Mouse (Mus musculus) T-helper 2 cell (primary cell): Measurements from ENCODE around the gene Il1r1.

ENCODE experiments used
- in situ Hi-C: fragments of 300-600 bp; cut with MboI, MseI; formaldehyde crosslinking; loops from one replicate; pipeline ENCODE4 v1.15.1; 2025; ENCODE audit warnings: high pct_unique_total_duplicates

Gene Il1r1

DNA sequence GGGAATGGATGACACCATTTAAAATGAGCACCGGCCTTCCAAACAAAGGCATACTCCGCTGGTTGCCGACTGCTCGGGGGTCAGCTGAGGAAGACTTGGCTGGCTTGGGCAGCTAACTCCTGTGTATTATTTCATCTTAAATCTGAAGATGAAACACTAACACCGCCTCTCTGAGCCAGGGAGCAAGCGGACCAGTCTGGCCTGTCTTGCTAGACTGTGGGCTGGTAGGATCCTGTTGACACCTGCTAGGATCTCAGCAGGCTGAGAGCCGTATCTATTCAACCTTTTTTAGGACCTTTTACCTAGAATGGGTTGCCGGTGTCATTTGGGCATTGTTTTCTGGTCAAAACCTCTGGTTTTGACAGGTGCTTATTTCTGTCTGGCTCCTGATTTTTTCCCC, 92.8 kb downstream of the Il1r1 start:
- in situ Hi-C loops, result no loop called here

DNA sequence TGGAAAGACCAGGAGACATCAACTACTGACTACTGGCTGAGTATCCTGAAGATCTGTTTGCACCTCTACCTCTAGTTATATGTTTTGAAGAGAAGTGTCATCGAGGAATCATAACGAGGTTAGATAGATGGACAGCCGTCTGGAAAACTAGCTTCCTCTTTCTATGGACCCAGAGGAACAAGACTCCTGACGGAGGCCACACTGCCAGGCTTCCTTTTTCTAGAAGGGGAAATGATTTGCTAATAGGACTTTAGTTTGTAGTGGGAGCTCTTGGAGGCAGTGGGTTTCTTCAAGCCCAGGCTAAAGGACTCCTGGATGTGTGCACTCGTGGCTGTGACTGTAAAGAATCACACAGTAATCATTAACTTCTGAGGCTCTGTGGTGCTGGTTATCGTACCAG, 96.9 kb downstream of the Il1r1 start:
- in situ Hi-C loops, result no loop called here

DNA sequence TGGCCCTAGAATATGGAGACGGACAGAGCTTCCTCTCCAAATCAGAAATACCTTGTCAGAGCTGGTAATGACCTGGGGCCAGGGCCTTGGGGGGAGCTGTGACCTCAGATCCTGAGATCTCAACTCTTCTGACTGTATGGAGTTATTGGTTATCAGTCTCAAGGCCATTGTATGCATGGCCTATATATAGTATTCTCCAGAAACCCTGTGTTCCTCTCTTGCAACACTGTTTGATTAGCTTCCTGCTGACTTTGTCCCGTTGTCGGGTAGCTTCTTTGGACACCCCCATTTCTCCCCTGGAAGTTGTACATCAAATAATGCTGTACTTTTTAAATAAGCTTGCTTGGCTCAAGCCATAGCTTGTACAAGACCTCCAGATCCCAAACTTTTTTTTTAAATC, 97.7 kb downstream of the Il1r1 start:
- in situ Hi-C loops, result no loop called here

DNA sequence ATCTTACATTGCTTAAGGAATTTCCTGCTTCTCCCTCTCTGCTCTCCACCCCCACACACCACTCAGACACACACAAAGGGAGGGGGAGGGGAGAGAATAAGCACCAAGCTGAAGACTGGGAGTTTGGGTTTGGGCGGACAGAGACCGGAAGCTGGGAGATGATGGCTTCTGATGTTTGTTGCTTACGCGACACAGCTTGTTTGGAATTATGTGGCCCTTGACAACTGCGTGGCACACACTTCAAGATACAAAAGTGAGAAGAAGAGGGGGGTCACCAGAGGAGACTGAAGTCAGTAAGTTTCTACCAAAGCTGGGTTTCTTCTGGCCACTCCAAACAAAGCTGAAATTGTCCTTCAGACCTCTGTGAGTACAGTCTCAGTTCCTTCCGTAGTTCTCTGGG, 99.6 kb downstream of the Il1r1 start, which contains the start of gene Il1rl2:
Gene Il1rl2 (plus strand): TSS at position 154 of the 400 bp plus-strand sequence.
- in situ Hi-C loops, result no loop called here

DNA sequence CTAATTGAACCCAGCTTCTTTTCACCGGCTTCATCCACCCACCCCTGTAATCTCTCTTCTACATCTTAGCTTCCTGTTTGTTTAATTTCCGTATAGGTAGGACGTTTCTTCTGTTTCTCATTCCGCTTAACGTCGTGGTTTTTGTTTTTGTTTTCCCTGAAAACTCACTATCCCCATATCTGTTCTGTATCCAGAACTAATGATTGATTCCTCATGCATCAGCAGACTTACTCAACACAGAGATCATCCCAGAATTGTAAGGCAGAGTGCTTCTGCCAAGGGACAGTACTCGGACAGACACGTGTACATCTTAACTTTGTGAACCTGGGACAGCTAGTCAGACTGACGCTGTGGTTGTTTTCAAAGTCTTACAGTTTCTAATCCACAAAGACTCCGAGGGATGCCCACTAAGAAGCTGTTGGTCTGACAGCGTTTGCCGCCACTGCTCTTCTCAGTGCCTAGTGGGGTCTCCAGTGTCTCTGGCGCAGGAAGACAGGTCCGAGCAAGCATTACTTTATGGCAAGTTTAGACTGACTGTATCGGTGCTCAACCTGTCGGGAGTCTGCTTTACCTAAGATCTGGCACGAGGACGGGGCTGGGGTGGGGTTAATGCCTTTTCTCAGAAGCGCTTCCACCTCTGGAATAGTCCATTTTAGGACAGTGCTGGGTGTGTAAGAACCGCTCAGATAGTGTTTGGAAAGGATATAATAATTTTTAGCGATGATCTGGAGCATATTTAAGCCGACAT, 100.2 kb downstream of the Il1r1 start:
- in situ Hi-C loops, result no loop called here

DNA sequence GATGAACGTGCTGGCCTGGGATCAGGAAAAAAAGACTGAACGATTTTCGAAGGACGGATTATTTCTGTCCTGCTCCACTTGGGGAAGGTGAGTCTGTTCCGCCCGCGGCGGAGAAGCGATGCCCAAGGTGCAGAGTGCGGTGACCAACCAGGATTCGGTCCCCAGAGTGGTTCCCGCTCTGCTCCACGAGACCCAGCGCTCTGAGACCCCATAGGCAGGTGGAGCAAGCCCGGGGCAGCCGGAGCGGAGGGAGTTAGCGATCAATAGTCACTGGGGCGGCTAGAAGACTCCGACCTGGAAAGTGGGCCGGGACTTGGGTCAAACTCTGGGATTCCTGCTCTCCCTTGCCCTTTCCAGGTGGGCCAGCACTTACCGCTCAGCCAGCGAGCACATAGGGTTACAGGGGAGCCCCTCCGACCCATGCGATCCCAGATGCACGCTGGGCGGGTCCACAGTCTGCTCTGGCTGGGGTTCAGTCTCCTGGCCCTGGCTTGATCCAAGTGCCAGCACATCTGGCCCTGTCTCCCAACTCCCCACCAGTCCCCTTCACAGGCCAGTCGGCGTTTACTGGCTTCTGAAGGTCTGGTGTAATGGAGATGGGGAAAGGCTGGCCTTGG, 100.9 kb downstream of the Il1r1 start:
- in situ Hi-C loops, result no loop called here

DNA sequence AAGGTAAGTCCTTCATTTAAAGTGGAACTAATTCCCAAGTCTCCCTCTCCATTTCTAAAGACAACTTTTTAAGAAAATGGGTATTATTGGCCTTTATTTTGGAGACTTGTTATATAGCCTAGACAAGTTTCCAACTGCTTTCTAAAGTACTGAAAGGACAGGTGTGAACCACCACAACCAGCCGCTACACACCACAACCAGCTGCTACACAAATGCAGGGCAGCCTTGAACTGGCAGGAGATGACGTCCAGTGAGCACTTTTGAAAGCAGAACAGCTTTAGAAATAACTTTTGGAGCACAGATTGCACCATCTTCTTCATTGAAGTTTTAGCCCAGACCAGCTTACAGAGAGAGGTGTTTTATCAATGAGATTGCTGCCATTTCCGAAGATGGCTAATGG, 102.7 kb downstream of the Il1r1 start:
- in situ Hi-C loops, result no loop called here

DNA sequence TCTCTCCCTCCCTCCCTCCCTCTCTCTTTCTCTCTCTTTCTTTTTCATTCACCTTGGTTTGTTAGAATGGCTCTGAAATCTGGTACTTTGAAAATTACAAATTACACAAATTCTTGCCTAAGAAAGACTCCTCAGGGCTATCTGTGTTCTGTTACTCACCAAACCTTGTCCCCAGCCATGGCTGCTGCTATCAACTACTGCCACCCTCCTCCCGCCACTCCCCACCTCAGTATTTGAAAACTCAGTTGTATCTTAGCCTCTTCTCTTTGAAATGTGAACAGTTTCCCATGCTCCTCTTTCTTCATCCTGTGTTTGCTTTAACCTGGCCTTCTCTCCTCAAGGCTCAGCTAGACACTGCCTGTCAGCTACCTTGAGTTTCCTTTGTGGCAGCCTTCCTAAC, 104.6 kb downstream of the Il1r1 start:
- in situ Hi-C loops, result no loop called here

DNA sequence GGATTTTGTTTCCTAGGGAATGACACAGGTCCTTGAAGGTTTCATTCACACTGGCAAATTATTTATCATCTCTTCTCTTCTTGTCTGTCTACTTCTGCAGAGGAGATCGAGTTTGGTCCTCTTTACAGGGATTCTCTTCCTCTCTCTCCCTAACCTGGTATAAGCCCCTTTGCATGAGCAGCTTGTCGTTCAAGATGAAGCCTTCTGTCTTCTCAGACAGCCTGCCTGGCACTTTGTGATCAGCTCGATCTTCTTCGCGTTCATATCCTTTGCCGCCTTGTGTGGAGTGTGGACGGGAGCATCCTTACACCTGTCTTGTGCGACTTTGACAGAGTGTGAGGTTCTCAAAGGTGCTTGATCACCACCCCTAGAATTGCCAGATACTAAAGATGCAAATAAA, 105.3 kb downstream of the Il1r1 start:
- in situ Hi-C loops, result no loop called here

DNA sequence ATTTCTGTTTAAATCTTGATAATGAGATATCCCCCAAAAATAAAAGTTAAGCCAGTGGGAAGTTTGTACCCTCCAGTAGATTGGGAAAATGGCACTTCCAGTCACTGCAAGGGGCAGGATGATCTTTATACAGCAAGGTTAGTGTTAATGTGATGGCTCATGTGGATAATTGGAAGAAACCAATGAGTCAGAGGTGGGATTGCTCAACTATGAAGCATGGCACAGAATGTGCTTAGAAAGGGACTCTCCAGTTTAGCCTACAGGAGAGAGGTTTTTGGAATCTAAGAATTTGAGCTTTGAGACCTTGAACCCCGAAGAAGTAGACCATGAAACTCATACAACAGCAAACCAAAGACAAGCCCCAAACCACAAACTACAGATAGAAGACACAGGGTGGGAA, 114.5 kb downstream of the Il1r1 start:
- in situ Hi-C loops, result no loop called here

DNA sequence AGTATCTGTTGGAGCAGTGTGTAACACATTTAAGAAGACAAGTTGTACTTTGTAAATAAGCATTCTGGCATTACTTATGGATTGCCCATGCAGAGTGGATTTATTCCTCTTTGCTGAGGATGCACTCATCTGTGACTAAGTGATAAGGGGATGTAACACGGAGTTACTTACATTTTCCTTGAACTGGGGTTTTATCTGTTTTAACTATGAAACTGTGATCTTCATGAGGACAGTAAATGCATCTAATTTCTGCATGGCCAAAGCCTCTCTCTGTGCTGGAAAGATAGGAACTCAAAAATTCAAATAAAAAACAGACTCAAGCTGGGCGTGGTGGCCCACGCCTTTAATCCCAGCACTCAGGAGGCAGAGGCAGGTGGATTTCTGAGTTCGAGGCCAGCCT, 115.2 kb downstream of the Il1r1 start:
- in situ Hi-C loops, result no loop called here

DNA sequence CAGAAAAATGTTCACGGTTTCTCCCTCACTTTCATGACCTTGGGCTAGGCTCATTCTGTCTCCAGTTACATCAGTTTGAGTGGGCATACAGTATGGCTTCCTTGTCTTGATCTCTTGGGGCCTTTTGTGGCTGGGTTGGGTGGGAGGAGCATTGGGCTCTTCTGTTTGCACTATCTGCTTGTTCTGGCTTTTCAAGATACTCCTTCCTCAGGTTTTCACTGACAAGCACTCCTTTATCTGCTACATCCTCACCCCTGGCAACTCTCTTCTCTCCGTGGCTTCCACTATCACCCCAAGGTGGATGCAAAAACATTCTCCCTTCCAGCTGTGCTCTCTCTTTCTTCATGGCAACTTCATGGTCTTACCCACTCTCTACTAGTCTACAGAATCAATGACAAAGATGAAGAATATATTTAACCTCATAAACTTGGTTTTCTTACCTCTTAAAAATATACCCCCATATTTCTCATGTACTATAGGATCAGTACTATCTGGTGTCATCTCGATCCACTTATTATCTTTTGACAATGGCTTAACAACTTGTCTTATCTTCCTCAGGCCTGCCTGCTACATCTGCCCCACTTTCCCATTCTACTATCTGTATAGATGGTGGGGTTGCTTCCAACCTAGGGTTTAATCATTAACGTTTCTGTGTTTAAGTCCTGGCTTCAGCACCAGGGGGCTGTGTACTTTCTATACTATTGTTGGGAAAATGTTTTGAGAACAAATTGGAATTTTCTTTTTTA, 127.5 kb downstream of the Il1r1 start:
- in situ Hi-C loops, result no loop called here

DNA sequence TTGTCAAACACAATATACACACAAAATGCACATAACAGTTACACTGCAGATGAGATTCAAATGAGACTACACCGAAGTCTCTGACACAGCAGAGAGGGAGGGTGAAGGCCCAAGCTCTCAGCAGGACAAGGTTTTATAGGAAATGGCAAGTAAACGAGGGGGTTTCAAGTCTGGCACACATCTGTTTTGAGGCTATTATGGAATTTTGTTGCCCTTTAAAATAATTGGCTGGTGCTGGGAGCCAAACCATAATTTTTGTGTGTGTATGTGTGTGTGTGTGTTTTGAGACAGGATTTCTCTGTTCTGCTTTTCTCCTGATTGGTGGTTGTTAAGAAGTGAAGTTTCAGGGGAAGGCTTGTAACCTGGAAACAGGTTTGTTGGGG, 128.0 kb downstream of the Il1r1 start:
- in situ Hi-C loops, result no loop called here

DNA sequence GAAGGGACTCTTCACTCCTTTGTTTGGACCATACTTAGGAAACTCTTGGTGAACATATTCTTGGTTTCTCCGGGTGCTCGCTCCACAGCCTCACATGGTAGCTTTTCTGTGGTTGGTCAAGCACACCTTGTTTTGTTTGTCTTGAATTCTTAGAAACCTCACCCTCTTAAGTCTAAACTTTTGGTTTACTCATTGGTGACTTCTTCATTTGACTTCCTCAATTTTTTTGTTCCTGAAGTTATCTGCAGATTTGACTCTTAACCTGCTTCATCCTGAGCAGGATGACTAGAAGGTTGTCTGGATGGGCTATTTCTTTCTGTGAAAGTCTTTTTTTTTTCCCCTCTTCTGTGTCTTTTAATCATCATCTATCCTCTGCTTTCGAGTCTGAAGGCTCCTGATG, 129.8 kb downstream of the Il1r1 start:
- in situ Hi-C loops, result no loop called here

DNA sequence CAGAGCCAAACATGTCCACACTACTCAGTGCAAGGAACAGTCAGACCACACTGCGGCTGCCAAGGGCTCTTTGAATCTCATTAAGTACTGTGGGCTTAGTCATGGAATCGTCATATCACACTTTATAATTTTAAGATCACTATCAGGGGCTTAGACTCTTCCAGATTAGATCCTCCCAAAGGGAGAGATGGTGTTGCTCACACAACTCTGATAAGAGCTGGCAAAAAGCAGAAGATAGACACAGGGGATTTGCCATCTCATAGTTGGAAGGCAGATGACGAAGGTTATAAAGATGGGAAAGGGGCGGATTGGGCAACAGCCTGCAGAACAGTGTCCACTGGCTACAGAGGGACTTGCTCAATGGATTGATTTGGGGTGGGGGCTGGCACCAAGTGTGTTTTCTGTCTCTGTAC, 130.6 kb downstream of the Il1r1 start:
- in situ Hi-C loops, result no loop called here

DNA sequence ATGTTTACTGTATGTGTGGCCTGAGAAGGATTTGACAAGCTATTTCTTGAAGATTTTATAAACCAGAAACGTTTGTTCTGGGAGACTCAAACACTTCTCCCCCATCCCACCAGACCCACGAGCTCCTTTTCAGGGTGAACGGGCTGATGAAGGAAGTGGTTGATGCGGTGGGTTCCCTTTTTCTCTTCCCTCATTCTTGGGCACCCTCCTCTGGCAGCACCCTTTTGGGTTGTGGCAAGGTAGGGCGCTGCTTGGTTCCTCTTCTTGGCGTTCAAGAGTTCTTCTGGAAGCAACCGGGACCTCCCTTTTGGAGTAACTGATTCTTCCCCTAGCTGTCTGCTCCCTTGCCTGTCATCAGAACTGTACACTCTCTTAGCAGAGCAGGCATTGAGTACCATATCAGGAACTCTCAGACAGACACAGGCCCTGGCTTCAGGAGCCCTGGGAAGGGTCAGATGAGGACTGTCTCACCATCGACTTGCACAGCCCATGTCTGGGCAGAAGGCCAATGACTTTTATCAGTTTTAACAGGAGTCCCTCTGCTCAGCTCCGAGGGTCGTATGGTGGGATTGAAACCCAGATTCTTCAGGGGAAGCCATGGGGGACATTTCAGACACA, 131.1 kb downstream of the Il1r1 start:
- in situ Hi-C loops, result no loop called here

DNA sequence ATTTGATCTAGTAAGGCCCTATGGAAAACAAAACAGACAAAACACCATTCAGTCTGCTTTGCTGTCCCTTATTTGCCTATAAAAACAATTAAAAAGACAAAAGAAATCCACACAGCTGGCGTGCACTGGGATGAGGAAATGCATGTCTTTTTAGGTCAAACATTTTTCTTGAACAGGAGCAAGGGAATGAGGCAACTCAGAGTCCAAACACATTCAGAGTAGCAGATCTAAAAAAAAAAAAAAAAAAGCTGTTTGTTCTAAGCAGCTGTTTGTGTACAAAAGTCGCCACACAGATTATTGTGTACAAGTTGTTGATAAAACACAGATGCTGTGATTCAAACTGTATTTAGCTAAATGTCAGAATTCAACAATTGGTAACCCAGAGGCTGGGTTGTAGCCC, 133.0 kb downstream of the Il1r1 start:
- in situ Hi-C loops, result no loop called here

DNA sequence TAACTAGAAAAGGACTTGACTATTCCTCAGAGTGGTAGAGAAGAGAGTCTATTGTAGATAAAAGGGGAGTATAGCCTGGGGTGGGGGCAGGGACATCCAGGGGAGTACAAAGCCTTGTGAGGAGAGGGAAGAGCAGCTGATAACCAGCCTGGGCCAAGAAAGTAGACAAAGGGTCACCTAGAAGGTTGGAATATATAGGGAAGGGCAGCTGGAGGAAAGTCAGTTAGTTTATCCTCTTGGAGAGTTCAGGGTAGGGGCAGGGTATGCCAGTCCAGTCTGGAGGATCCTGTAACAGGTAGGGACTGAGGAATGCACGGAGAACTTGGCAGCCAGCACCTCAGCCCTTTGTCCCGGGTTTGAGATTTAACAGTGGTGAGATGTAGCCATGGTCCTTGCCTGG, 133.5 kb downstream of the Il1r1 start:
- in situ Hi-C loops, result no loop called here

DNA sequence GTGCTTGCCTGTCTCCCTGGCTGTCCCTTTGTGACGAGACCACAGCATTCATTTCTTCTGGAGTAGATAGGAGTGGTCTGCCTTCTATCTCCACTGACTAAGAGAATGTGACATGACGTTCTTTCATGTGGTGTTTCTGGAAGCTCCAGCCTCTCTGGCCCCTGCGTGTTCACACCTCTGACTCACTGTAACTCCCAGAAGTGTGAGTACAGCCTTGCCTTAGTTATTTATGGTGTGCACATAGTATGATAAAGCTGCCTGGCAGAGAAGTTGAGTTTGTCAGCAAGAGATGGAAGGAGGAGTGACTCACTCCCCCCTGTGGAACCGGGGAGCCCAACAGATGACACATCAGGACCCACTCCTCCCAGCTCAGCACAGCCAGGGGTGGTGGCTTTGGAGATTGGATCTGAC, 133.9 kb downstream of the Il1r1 start:
- in situ Hi-C loops, result no loop called here

DNA sequence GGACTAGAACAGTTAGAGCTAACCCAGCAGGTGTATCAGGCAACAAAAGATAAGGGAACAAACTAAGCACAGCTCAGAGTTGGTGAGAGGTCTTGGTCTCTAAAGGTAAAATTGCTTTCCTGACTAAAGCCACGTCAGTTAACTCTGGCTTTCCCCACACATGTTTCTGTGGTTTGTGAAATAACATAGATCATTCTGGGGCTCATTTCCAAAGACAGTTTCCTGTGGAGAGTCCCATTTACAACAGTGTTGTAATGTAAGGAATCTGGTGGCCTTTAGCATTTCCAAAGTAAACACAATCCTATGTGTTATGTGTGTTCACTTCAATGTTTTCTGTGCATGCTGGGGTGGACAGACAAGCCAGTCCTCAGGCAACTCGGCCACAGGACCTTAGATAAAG, 134.9 kb downstream of the Il1r1 start:
- in situ Hi-C loops, result no loop called here

DNA sequence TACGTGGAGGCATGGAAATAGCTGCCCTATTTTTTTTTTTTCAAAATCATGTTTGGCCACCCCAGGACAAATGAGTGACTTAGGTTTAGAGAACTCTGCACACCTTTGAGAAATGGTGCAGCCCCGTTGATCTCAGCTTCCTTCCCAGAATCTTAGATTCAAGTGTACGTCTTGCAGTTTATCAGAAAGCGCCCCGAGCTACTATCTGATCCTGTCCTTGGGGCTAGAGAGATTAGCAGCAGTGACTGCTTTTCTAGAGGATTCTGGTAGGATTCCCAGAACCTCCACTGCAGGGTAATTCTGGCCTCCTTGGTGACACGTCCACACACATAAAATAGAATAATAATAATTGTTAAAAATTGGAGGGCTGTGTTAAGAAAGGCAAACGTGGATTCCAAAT, 136.1 kb downstream of the Il1r1 start:
- in situ Hi-C loops, result no loop called here

DNA sequence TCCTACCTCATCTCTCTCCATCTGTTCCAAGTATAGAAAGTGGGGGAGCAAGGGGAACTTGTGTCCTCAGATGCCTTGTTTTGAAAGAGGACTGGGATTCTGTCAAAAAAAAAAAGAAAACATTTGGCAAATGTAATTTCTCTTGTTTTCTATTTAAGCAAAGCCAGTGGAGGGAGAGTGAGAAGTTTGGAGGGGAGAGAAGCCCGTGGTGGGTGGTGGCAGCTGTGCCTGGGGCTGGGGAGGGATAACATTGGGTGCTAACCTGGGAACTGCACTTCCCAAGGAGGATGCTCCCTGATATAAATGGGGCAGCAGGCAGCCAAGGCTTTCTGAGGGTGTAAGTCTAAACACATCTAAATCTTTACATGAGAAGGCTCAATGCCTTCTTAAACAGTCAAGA, 136.7 kb downstream of the Il1r1 start:
- in situ Hi-C loops, result no loop called here

DNA sequence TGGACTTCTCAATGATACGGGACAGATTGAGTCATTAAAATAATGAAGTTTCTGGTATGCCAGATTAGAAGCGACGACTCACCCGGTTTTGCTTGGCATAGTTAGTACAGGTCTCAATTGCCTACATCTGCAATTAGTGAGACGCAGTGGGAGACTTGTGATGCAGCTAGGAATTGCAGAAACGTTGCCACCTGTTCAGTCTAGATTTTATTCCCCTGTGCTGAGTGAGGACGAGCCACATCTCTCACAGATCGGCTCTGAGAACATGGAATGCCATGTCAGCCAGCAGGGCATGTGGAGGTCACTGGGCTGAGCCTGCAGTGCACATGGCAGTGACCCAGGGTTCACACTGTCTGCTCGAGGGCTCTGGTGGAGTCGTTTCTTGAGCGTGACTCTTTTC, 137.9 kb downstream of the Il1r1 start:
- in situ Hi-C loops, result no loop called here
